Mouse (Mus musculus) ES-E14 (cell line): Measurements from ENCODE around the gene Minar1. TPM values are rescaled to one million over a fixed set of nuclear protein-coding genes. Genes with fewer than 3 reads are reported as not detected.

Experiments
- DNase-seq: peaks from one replicate; pipeline ENCODE4 v3.0.0-alpha.2; 2013; ENCODE audit warnings: low read depth, low spot score
- H3K27ac ChIP-seq: 2 replicates; pipeline ENCODE4 v1.5.1; 2012; ENCODE audit warnings: low read depth, mild to moderate bottlenecking, low read length, moderate library complexity, mixed read lengths; ENCODE audit not compliant: poor library complexity, insufficient read depth, severe bottlenecking
- H3K36me3 ChIP-seq: 2 replicates; pipeline ENCODE4 v1.6.1; 2012; ENCODE audit warnings: mild to moderate bottlenecking, low read length, moderate library complexity, mixed read lengths; ENCODE audit not compliant: control insufficient read depth, poor library complexity, insufficient read depth, severe bottlenecking
- H3K4me1 ChIP-seq, 2 experiments: fragments of 150-350 bp in 1 of 2; sonication (generic) in 1 of 2; 2 replicates each; pipeline ENCODE4 v1.6.1; 2012; ENCODE audit warnings: low read length in 2 of 2, mild to moderate bottlenecking in 1 of 2, mixed read lengths in 1 of 2; ENCODE audit not compliant: control insufficient read depth in 2 of 2, insufficient read depth in 2 of 2, poor library complexity in 1 of 2
- H3K4me3 ChIP-seq, 2 experiments: fragments of 150-350 bp in 1 of 2; sonication (generic) in 1 of 2; 2 replicates each; pipeline ENCODE4 v1.5.1; 2012; ENCODE audit warnings: low read length in 2 of 2, low read depth in 1 of 2, mild to moderate bottlenecking in 1 of 2, mixed read lengths in 1 of 2; ENCODE audit not compliant: insufficient read depth in 1 of 2, poor library complexity in 1 of 2, severe bottlenecking in 1 of 2
- H3K9ac ChIP-seq: 2 replicates; pipeline ENCODE4 v1.6.1; 2012; ENCODE audit warnings: low read depth, mild to moderate bottlenecking, low read length, mixed read lengths; ENCODE audit not compliant: poor library complexity, insufficient read depth, severe bottlenecking
- H3K9me3 ChIP-seq: fragments of 150-350 bp; sonication (generic); 2 replicates; pipeline ENCODE4 v1.6.1; 2012; ENCODE audit warnings: low read depth, mild to moderate bottlenecking, low read length; ENCODE audit not compliant: control insufficient read depth, insufficient read depth
- CHD2 ChIP-seq: IDR thresholded peaks from 2 replicates; pipeline ENCODE4 v1.6.1; 2014; ENCODE audit warnings: mild to moderate bottlenecking, low read depth, low read length, inconsistent platforms
- HCFC1 ChIP-seq: IDR thresholded peaks from 2 replicates; pipeline ENCODE4 v1.6.1; 2012; ENCODE audit warnings: low read length, inconsistent platforms, borderline replicate concordance; ENCODE audit not compliant: insufficient read depth
- MAFK ChIP-seq: IDR thresholded peaks from 2 replicates; pipeline ENCODE4 v1.6.1; 2014; ENCODE audit warnings: mild to moderate bottlenecking, low read depth, low read length, inconsistent platforms; ENCODE audit not compliant: insufficient read depth
- ZC3H11A ChIP-seq: IDR thresholded peaks from 2 replicates; pipeline ENCODE4 v1.6.1; 2012; ENCODE audit warnings: low read depth, mild to moderate bottlenecking, inconsistent platforms, low read length, borderline replicate concordance
- ZNF384 ChIP-seq: IDR thresholded peaks from 2 replicates; pipeline ENCODE4 v1.6.1; 2012; ENCODE audit warnings: low read depth, low read length, inconsistent platforms
- in situ Hi-C, 2 experiments: fragments of 600-800 bp; cut with MboI; formaldehyde crosslinking; loops; one replicate each; pipeline ENCODE4 v1.15.1; 2025; ENCODE audit warnings: low sequenced_read_pairs in 2 of 2, inconsistent platforms in 1 of 2; ENCODE audit not compliant: unreplicated experiment in 2 of 2
- total RNA-seq: library from RNA; depleted of rRNA; stranded (reverse); fragments of 300-350 nt; gene quantifications from 2 replicates; pipeline ENCODE4 v1.2.3, GENCODE M21; 2012

Minar1 gene
- total RNA-seq, 1 experiment: 0.09 TPM

GRCm38 (mm10) chr9:89600677-89601076 lies 22.2 kb downstream of the Minar1 start:
- no peak overlapping the region for H3K27ac ChIP-seq

DNA sequence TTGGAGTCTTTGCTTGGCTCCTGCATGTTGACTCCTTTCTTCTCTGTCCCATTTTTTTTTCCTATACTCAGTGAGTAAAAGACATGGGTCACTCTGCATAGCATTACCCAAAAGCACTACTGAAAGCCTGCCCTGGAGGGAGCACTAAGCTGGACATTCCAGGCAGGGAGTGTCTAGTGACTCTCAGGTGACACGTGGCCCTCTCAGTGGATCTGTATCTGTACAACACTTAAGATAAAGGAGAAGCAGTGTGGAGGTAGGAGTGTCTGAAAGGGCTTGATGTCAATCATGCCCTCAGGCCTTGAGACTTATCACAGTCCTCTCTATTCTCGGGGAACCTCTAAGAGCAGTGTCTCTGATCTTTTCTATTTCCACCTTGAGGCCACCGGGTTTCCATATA lies 25.9 kb downstream of the Minar1 start:
- in situ Hi-C loops: no loop called here
- no peak for DNase-seq
- Histone ChIP-seq H3K36me3 (no peaks in the 10 kb centered on the region), H3K27ac (no peak overlapping the region), H3K9me3 (no peaks in the 10 kb centered on the region), H3K4me1 (no peaks in the 10 kb centered on the region), H3K4me3 (no peak overlapping the region), H3K9ac (no peak overlapping the region)
- TF ChIP-seq MAFK (no peak), CHD2 (no peak), ZC3H11A (no peak), ZNF384 (no peak), HCFC1 (no peak)

More at GRCm38 (mm10) chr9:89600677-89601076, 22.2 kb downstream of the Minar1 start:
- Histone ChIP-seq H3K4me1 (no peaks in the 10 kb centered on the region), H3K36me3 (no peaks in the 10 kb centered on the region), H3K9ac (no peak overlapping the region), H3K4me3 (no peak overlapping the region), H3K9me3 (no peaks in the 10 kb centered on the region)
- no peak for TF ChIP-seq CHD2
- no peak for TF ChIP-seq MAFK
- no peak for TF ChIP-seq HCFC1
- TF ChIP-seq ZNF384: no peak
- TF ChIP-seq ZC3H11A: no peak
- no peak for DNase-seq
- in situ Hi-C loops: no loop called here

- in situ Hi-C loops: no loop called here
- no peak for DNase-seq
- Histone ChIP-seq H3K9ac (no peak overlapping the region), H3K4me1 (no peaks in the 10 kb centered on the region), H3K4me3 (no peak overlapping the region), H3K9me3 (no peaks in the 10 kb centered on the region), H3K27ac (no peak overlapping the region), H3K36me3 (no peaks in the 10 kb centered on the region)
- TF ChIP-seq CHD2: no peak
Measured at GRCm38 (mm10) chr9:89596392-89596791, 26.5 kb downstream of the Minar1 start.

GRCm38 (mm10) chr9:89592391-89592790 lies 30.5 kb downstream of the Minar1 start:
- H3K4me3 ChIP-seq: no peak overlapping the region
- no peaks in the 10 kb centered on the region for H3K9me3 ChIP-seq
- H3K27ac ChIP-seq: no peak overlapping the region
- in situ Hi-C loops: no loop called here
- no peak overlapping the region for H3K9ac ChIP-seq
- no peaks in the 10 kb centered on the region for H3K4me1 ChIP-seq
- H3K36me3 ChIP-seq: no peaks in the 10 kb centered on the region
- no peak for DNase-seq
- TF ChIP-seq ZC3H11A (no peak), HCFC1 (no peak), MAFK (no peak), CHD2 (no peak), ZNF384 (no peak)

- Histone ChIP-seq H3K27ac (no peak overlapping the region), H3K4me3 (no peak overlapping the region), H3K36me3 (no peaks in the 10 kb centered on the region), H3K9me3 (no peaks in the 10 kb centered on the region; the same call in 1 of the 2 replicates), H3K9ac (no peak overlapping the region), H3K4me1 (no peaks in the 10 kb centered on the region)
- in situ Hi-C loops: no loop called here
- no peak for TF ChIP-seq MAFK
- TF ChIP-seq HCFC1: no peak
- no peak for TF ChIP-seq ZNF384
- no peak for TF ChIP-seq CHD2
- TF ChIP-seq ZC3H11A: no peak
- no peak for DNase-seq
Measured at GRCm38 (mm10) chr9:89578422-89578821, 44.5 kb downstream of the Minar1 start.
